Mouse (Mus musculus): ENCODE data around the gene Lefty1. TPM values are rescaled to one million over a fixed set of nuclear protein-coding genes. Genes with fewer than 3 reads are reported as not detected.

Lefty1 gene
- total RNA-seq, 2 experiments from 2014 or later, result 1.5 to 2.6 TPM

- DNase-seq (ENCODE audit: extremely low spot score in 1 of 2, low spot score in 2 of 2), result no peak
- intact Hi-C loops (cut with DNase I), result no loop called here
Observed at GRCm38 (mm10) chr1:180986701-180987100, 51.9 kb downstream of the Lefty1 start.

GRCm38 (mm10) chr1:180987759-180988158 is 52.9 kb downstream of the Lefty1 start:
- intact Hi-C loops (cut with DNase I), result no loop called here
- peak; percentile 66 to 78 for DNase-seq (ENCODE audit: extremely low spot score in 1 of 2, low spot score in 2 of 2)

Other genes starting within 250 kb of the Lefty1 start
- not detected for gene Mixl1, start 238.0 kb upstream of the Lefty1 start, total RNA-seq (2021)
- gene Acbd3, start 209.0 kb upstream of the Lefty1 start, total RNA-seq (2021), result 10 to 100 TPM; 31.8 to 32.2 TPM
- 100 to 1,000 TPM; 442 to 467 TPM for gene H3f3a, start 121.1 kb upstream of the Lefty1 start, total RNA-seq (2021)
- gene Sde2, start 83.9 kb upstream of the Lefty1 start, total RNA-seq (2021), result 10 to 100 TPM; 20.1 to 21.1 TPM
- 10 to 100 TPM; 10.9 to 12.4 TPM for gene Lefty2, start 41.9 kb upstream of the Lefty1 start, total RNA-seq (2021)
- 10 to 100 TPM; 25.3 to 27.8 TPM for gene Pycr2, start 30.7 kb upstream of the Lefty1 start, total RNA-seq (2021)
- 1 to 10 TPM; 4.2 to 5.3 TPM for gene Tmem63a, start 7.3 kb downstream of the Lefty1 start, total RNA-seq (2021)
- gene Ephx1, start 85.9 kb downstream of the Lefty1 start, total RNA-seq (2021), result 10 to 100 TPM; 12.3 to 12.7 TPM
- gene 9130409I23Rik, start 116.2 kb downstream of the Lefty1 start, total RNA-seq (2021), result not detected
- 10 to 100 TPM; 30.4 to 30.5 TPM for gene Nvl, start 209.2 kb downstream of the Lefty1 start, total RNA-seq (2021)
- gene Cnih4, start 209.7 kb downstream of the Lefty1 start, total RNA-seq (2021), result 10 to 100 TPM; 20.4 to 22.2 TPM